Mouse (Mus musculus) G1E (cell line): ENCODE data around the gene Fxyd5. TPM values are rescaled to one million over a fixed set of nuclear protein-coding genes. Genes with fewer than 3 reads are reported as not detected.

ENCODE experiments used
- ATAC-seq: 2 replicates; pipeline ENCODE4 v1.8.0; 2016; ENCODE audit warnings: mild to moderate bottlenecking; ENCODE audit not compliant: insufficient number of reproducible peaks, poor library complexity, low FRiP score, severe bottlenecking; ENCODE audit errors: extremely low read depth
- DNase-seq: peaks from one replicate; pipeline ENCODE4 v3.0.0; 2012; ENCODE audit warnings: low spot score
- H3K27me3 ChIP-seq: 2 replicates; pipeline ENCODE4 v1.6.1; 2012; ENCODE audit warnings: mild to moderate bottlenecking, low read length, inconsistent platforms; ENCODE audit not compliant: insufficient read depth
- H3K36me3 ChIP-seq: replicated peaks from 2 replicates; pipeline ENCODE3; 2012; ENCODE audit warnings: mild to moderate bottlenecking, inconsistent platforms
- H3K4me1 ChIP-seq: 2 replicates; pipeline ENCODE4 v1.6.1; 2012; ENCODE audit warnings: low read depth, low read length, inconsistent platforms, mixed read lengths; ENCODE audit not compliant: insufficient read depth
- H3K4me3 ChIP-seq: 2 replicates; pipeline ENCODE4 v1.5.1; 2012; ENCODE audit warnings: low read depth, mild to moderate bottlenecking, inconsistent platforms, low read length, moderate library complexity, mixed read lengths
- H3K9me3 ChIP-seq: replicated peaks from 2 replicates; pipeline ENCODE4 v1.6.1; 2012; ENCODE audit warnings: inconsistent platforms
- CTCF ChIP-seq: IDR thresholded peaks from 2 replicates; pipeline ENCODE4 v1.5.1; 2012; ENCODE audit warnings: low read depth, low read length, inconsistent platforms, mixed read lengths
- GATA1 ChIP-seq: IDR thresholded peaks from 2 replicates; pipeline ENCODE4 v1.6.1; 2012; ENCODE audit warnings: borderline replicate concordance, low read length, inconsistent platforms, mixed read lengths
- GATA2 ChIP-seq: IDR thresholded peaks from 2 replicates; pipeline ENCODE4 v1.6.1; 2012; ENCODE audit warnings: low read depth, low read length, inconsistent platforms, borderline replicate concordance
- POLR2AphosphoS5 ChIP-seq: IDR thresholded peaks from 2 replicates; pipeline ENCODE4 v1.6.1; 2012; ENCODE audit warnings: low read depth, low read length, inconsistent platforms; ENCODE audit not compliant: insufficient replicate concordance
- TAL1 ChIP-seq: conservative IDR thresholded peaks from 2 replicates; pipeline ENCODE4 v1.6.1; 2012; ENCODE audit warnings: low read depth, low read length, inconsistent platforms, mixed read lengths
- polyA plus RNA-seq: library from polyadenylated mRNA; stranded (reverse); fragments of >175 nt; gene quantifications from 2 replicates; pipeline ENCODE4 v1.2.3, GENCODE M21; 2012
- total RNA-seq, 2 experiments: library from RNA; stranded (forward) in 1 of 2; stranded (reverse) in 1 of 2; fragments of 200-1000 nt in 1 of 2; fragments of >200 nt in 1 of 2; fragmentation: Nextera tagmentation in 1 of 2; gene quantifications; 2 replicates each; pipeline ENCODE4 v1.2.3; 2014 to 2017

Gene Fxyd5
- total and polyA plus RNA-seq, 3 experiments = 0.75 to 3.3 (median 1.8) TPM

- TF ChIP-seq TAL1 (no peak), CTCF (no peak)
These were observed 40.7 kb upstream of the Fxyd5 start for GRCm38 (mm10) chr7:31082831-31083588.

GRCm38 (mm10) chr7:31082106-31082505, 39.8 kb upstream of the Fxyd5 start:
- no peaks in the 10 kb centered on the region for H3K36me3 ChIP-seq
- DNase-seq (no peak), ATAC-seq (no peak)
- peaks cover 19% of the 10 kb centered on the region for H3K9me3 ChIP-seq
- no peaks in the 10 kb centered on the region for H3K4me1 ChIP-seq
- no peak overlapping the region for H3K4me3 ChIP-seq
- no peaks in the 10 kb centered on the region; the same call in 1 of the 2 replicates for H3K27me3 ChIP-seq
- TF ChIP-seq CTCF (no peak), GATA1 (no peak)

More at GRCm38 (mm10) chr7:31082831-31083588, 40.7 kb upstream of the Fxyd5 start:
- Histone ChIP-seq H3K4me3 (no peak overlapping the region), H3K9me3 (peaks cover 19% of the 10 kb centered on the region), H3K4me1 (no peaks in the 10 kb centered on the region), H3K36me3 (no peaks in the 10 kb centered on the region), H3K27me3 (no peaks in the 10 kb centered on the region; the same call in 1 of the 2 replicates)
- DNase-seq = no peak
- ATAC-seq = no peak

GRCm38 (mm10) chr7:31081106-31081505, 38.8 kb upstream of the Fxyd5 start:
- no peaks in the 10 kb centered on the region for H3K36me3 ChIP-seq
- ATAC-seq (no peak), DNase-seq (no peak)
- no peaks in the 10 kb centered on the region; the same call in 1 of the 2 replicates for H3K27me3 ChIP-seq
- no peak overlapping the region for H3K4me3 ChIP-seq
- TF ChIP-seq GATA1 = no peak
- H3K4me1 ChIP-seq = no peaks in the 10 kb centered on the region
- H3K9me3 ChIP-seq = peaks cover 17% of the 10 kb centered on the region

- Histone ChIP-seq H3K9me3 (peaks cover 18% of the 10 kb centered on the region), H3K36me3 (no peaks in the 10 kb centered on the region), H3K4me1 (no peaks in the 10 kb centered on the region), H3K27me3 (no peaks in the 10 kb centered on the region; the same call in 1 of the 2 replicates), H3K4me3 (no peak overlapping the region)
- no peak for TF ChIP-seq TAL1
- no peak for TF ChIP-seq GATA1
- ATAC-seq (no peak), DNase-seq (no peak)
These were observed 38.3 kb upstream of the Fxyd5 start for GRCm38 (mm10) chr7:31080611-31081010.

GRCm38 (mm10) chr7:31079670-31080069, 37.4 kb upstream of the Fxyd5 start:
- TF ChIP-seq TAL1 (no peak), GATA1 (no peak), CTCF (no peak), POLR2AphosphoS5 (no peak), GATA2 (no peak)
- ATAC-seq (no peak), DNase-seq (no peak)
- peaks cover 19% of the 10 kb centered on the region for H3K9me3 ChIP-seq
- H3K27me3 ChIP-seq = no peaks in the 10 kb centered on the region; the same call in 1 of the 2 replicates
- H3K4me1 ChIP-seq = no peaks in the 10 kb centered on the region
- no peak overlapping the region for H3K4me3 ChIP-seq
- H3K36me3 ChIP-seq = no peaks in the 10 kb centered on the region

GRCm38 (mm10) chr7:31077885-31078445, 35.7 kb upstream of the Fxyd5 start:
- H3K36me3 ChIP-seq = no peaks in the 10 kb centered on the region
- no peak overlapping the region for H3K4me3 ChIP-seq
- no peak for TF ChIP-seq POLR2AphosphoS5
- TF ChIP-seq GATA2 = no peak
- no peak for TF ChIP-seq CTCF
- no peak for TF ChIP-seq GATA1
- no peak for TF ChIP-seq TAL1
- no peaks in the 10 kb centered on the region; the same call in 1 of the 2 replicates for H3K27me3 ChIP-seq
- ATAC-seq (no peak), DNase-seq (no peak)
- no peaks in the 10 kb centered on the region for H3K4me1 ChIP-seq
- H3K9me3 ChIP-seq = peaks cover 14% of the 10 kb centered on the region

GRCm38 (mm10) chr7:31077470-31077869, 35.2 kb upstream of the Fxyd5 start:
- Histone ChIP-seq H3K27me3 (no peaks in the 10 kb centered on the region), H3K4me3 (no peak overlapping the region), H3K4me1 (no peaks in the 10 kb centered on the region), H3K36me3 (no peaks in the 10 kb centered on the region), H3K9me3 (peaks cover 14% of the 10 kb centered on the region)
- TF ChIP-seq POLR2AphosphoS5 (no peak), CTCF (no peak), GATA2 (no peak), GATA1 (no peak), TAL1 (no peak)
- ATAC-seq (no peak), DNase-seq (no peak)
